Mouse (Mus musculus) adrenal gland, adult 18-20 months (tissue): ENCODE measurements around the gene Dnase2a. TPM values are rescaled to one million over a fixed set of nuclear protein-coding genes. Genes with fewer than 3 reads are reported as not detected.
A peak's percentile ranks its signal among the peaks of the same experiment; 100 is the strongest.
"Not testable (repeated sequence)": the region's sequence is repeated elsewhere in the genome, so short reads cannot be mapped to it uniquely, and the experiment has no call there.

ENCODE experiments used
- DNase-seq, 2 experiments: peaks; one replicate each; pipeline ENCODE4 v3.0.0; 2021 to 2022; ENCODE audit warnings: low spot score in 2 of 2
- total RNA-seq, 2 experiments: library from RNA; stranded (reverse); gene quantifications; 1 replicate in 1 of 2; 2 replicates in 1 of 2; pipeline ENCODE4 v1.2.3; 2021

Dnase2a gene
- total RNA-seq, 2 experiments from 2014 or later: 11.2 to 12.5 TPM

DNA sequence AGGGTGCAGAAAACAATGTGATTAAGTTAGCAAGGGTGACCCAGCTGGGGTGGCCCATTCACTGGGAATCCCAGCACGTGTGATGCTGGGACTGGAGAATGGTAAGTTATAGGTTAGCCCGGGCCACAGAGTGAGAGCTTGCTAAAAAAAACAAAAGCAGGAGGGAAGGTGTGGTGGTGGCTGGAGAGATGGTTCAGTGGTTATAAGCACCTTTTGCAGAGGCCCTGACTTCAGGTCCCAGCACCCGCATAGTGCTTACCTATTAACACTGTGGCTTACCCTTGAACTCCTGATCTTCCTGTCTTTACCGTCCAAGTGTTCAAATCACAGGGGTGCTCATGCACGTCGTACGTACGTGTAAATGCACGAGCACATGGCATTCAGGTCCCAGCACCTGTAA, 1.3 kb upstream of the Dnase2a start:
- no peak for DNase-seq

DNA sequence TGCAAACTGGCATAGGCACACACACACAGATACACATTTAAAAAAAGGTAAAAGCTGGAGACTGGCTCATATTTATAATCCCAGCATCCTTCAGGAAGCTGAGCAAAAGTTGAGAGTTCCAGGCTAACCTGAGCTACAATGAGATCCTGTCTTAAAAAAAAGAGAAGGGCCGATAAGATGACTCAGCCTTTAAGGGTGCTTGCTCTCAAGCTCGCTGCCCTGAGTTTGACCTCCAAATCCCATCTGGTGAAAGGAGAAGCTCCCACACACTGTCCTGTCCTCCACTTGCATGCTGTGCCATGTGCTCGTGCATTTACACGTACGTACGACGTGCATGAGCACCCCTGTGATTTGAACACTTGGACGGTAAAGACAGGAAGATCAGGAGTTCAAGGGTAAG, 867 bp upstream of the Dnase2a start:
- DNase-seq: no peak

DNA sequence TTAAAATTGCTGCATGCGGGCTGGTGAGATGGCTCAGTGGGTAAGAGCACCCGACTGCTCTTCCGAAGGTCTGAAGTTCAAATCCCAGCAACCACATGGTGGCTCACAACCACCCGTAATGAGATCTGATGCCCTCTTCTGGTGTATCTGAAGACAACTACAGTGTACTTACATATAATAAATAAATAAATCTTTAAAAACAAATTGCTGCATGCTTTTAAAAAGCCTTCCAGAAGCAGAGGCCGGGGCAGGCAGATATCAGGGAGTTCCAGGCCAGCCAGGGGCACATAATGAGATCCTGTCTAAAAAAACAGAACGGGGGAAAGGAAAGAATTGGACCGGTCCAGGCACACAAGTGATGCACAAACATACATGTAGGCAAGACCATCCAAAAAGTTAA, 381 bp upstream of the Dnase2a start:
- not testable (repeated sequence) for DNase-seq

DNA sequence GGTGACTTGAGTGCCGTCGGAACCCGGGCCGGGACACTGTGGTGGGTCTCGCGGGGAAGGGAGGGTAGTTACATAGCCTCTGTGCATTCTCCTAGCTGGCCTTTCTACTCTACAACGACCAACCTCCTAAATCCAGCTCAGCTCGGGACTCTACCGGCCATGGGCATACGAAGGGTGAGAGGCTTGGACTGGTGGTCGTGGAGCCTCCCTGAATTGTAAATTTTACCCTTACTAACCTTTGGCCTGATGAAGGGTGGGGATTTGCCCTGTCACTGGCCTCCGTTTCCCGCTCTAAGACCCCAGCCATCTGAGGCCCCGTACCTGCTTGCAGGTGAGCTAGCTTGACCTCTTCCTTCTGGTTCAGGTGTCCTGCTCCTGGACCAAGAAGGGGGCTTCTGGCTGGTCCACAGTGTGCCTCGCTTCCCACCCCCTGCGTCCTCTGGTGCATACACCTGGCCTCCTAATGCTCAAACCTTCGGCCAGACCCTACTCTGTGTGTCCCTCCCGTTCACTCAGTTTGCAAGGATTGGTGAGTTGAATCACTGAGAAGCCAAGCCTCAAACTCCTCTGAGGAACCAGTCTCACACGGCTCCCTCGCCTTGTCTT, 905 bp downstream of the Dnase2a start:
- DNase-seq: no peak

DNA sequence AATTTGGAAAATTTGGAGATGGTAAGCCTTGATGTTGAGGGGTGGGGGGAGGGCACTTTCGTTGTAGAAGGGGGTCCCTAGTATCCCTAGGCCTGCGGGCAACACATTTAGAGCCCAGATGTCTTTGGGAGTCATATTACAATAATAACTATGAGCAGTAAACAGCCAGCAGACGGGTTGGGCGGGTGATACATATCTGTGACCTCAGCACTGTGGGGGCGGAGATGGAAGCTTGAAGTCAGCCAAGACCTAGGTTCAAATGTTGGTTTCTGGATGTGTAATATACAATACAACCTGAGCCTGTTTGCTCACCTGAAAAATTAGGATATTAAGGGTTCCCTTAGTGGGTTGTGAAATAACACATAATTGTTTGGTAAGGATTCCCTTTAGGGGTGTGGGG, 1.6 kb downstream of the Dnase2a start:
- no peak for DNase-seq

DNA sequence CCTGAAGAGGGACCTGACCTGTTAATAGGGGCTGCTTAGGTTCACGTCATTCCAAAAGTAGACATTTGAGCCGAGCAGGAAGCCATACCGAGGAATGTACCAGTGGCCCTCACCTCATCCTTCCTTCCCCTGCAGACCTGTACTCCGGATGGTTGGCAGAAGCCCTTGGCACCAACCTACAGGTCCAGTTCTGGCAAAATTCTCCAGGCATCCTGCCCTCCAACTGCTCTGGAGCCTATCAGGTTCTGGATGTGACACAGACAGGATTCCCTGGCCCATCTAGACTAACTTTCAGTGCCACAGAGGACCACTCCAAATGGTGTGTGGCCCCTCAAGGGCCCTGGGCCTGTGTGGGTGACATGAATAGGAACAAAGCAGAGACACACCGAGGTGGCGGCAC, 2.2 kb downstream of the Dnase2a start:
- no peak for DNase-seq

DNA sequence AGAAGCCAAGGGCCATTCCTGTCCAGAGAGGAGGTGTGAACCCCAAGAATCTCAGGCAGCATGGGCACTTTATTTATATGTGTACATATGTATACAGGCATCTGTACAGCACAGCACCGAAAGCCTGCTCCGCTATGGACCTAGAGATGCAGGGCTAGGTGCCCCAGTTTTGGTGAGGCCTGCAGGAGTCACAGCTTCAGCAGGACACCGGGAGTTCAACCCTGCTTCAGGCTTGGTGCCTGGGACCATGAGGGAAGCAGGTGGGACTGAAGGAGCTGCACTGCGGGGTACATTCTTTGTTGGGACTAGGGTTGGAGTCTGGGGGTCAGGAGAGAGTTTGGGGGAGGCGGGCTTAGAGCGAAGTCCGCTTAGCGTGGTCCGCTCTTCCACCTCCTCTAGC, 3.5 kb downstream of the Dnase2a start:
- no peak for DNase-seq

DNA sequence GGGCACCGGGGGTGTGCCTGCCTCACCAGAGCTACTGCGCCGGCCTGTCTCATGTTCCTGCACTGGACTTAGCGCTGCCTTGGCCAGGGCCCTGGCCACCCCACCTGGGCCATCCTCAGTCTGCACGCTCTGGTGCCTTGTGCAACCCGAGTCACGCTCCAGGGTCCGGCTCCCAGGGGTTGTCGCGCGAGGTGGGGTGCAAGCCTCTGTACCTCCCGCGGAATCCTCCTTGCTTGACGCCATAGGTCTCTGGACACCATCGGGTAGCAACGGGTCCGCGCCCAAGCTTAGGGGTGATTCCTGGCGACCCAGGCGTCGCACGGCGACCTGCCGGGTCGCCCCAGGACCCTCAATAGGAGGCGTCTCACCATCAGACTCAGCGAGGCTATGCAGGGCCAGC, 4.0 kb downstream of the Dnase2a start:
- no peak for DNase-seq

DNA sequence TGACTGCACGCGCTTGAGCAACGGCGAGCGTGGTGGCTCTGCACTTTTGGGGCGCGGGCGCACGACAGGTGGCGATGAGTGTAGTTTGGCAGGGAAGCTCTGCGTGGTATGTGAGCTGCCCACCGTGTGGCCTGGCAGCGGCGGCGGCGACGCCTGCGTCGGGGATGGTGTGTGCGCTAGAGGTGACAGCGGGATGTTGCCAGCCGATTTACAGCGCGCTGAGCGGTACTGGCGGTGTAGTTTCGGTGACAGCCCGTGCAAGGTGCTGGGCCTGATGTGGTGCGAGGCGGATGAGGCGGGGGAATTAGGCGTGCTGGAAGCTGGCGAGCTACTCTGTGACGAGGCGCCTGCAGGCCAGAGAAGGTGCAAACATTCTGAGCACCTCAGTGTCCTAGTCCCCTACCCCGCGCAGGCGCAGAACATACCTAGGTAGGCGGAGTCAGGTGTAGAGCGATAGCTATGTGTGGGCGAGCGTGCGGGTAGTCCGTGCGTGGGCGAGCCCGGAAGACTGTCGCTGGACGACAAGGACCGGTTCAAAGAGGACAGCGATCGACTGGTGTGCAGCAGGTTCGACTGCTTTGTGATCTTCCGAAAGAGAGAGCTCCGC, 4.6 kb downstream of the Dnase2a start:
- peak; percentile 62 to 67 for DNase-seq

DNA sequence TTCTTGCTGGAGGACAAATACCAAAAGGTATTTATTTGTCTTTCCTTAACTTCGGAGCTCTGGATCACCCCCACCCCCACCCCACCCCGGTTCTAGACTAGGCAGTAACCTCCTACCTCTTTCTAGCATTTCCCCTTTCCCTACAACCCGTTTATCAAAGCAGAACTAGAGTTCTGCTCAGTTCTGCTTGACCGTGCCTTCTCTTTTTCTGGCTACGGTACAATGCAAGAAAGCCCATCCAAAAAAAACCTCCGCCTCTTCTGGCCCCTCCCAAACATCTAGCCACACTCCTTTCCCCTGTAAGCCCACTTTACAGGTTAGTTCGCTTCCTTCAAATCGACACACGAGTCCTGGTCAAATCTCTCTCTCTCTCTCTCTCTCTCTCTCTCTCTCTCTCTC, 5.1 kb downstream of the Dnase2a start:
- no peak for DNase-seq

DNA sequence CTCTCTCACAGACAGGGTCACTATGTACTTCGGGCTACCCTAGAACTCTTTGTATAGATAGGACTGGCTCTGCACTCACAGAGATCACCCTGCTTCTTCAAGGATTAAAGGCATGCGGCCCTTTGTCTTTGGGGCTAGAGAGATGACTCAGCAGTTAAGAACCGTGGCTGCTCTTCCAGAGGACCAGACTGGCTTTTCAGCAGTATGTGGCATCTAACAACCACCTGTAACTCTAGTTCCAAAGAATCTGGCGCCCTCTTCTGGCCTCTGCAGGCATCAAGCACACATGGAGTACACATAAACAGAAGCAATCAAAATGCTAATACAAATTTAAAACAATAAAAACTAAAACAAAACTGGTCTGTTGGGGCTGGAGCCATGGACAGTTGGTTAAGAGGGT, 5.6 kb downstream of the Dnase2a start:
- no peak for DNase-seq

DNA sequence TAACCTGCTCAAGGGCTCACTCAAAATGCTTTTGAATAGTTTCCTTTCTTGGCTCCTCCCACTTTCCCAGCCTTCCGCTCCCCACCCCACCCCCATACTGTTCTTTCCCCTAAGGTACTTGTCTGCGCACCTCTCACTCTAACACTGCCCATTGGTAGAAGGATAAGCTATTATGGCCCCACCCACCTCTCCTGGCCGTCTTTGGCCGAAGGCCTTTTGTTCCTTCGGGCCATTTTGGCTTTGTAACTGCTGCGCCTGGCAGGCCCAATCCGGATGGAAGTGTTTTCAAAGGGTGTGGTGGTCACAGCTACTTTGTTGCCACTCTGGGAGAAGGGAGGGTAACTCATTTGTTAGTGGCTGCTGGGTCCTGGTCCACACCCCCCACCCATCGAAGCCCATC, 6.9 kb downstream of the Dnase2a start:
- DNase-seq: no peak

DNA sequence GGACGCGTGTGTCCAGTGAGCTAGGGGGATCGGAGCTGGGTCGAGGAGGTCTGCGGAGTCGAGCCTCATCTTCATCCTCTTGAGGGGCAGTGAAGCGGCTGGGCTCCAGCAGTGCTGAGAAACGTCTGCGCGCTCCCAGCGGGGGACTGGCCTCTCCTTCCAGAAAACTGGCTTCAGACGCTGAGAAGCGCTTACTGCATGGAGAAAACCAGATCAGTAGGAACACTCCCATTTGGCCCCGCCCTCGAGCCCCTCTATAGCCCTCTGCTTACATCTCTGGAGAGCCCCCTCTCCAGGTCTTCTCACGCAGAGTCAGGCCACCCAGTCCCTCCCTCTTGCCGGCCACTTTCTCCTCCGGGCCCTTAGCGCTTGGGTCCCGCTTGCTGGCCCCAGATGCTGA, 9.4 kb downstream of the Dnase2a start:
- no peak for DNase-seq

DNA sequence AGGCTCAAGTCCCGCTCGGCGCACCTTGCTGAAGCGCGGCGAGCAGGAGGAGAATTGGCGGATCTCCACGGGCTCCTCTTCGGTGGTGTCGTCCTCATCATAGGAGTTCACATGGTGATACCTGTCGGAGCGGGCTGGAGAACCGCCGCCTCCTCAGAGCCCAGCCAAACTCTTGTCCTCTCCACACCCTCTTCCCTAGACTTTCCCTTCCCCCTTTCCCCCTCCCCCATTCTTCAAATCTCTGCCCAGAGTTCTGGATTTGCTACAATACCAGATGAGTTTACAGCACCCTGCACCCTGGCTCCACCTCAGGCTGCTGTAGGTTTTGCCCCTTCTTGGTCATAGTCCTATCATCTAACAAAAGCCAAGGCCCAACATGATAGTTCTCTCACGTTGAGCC, 10.3 kb downstream of the Dnase2a start:
- DNase-seq: no peak

DNA sequence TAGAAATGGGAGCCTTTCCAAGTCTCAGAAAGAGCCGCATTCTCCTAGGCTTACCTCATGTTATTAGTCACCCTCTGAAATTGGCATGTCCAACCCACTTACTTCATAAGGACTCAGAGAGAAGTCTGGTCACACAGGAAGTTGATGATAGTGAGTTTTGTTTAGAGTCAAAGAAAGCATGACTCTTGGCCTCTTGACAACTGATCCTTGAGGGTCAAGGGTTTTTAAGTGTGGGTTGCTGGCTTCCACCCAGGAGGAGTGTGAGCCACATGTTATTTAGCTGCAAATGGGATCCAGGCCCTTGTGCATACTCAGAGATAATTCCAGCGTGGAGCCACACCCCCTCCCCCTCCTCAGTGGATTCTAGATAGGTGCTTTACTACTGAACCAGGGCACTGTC, 13.2 kb downstream of the Dnase2a start:
- DNase-seq: no peak

DNA sequence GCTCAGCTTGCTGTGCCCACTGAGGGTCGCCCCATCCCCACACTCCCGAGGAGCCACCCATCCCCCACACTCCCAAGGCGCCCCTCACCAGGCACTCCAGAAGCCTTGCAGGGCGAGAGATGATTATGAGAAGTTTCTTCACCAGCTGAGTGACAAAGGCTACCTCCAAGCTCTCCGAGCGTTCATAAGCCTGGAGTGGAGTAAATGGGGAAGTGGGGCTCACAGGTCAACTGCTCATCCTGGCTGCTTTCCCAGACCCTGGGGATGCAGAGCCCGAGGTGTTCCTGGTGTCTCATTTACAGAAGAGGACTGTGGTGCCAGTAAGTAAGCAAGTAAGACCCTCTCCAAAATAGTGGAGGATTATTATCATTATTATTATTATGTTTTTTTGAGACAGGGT, 17.2 kb downstream of the Dnase2a start:
- DNase-seq: no peak

DNA sequence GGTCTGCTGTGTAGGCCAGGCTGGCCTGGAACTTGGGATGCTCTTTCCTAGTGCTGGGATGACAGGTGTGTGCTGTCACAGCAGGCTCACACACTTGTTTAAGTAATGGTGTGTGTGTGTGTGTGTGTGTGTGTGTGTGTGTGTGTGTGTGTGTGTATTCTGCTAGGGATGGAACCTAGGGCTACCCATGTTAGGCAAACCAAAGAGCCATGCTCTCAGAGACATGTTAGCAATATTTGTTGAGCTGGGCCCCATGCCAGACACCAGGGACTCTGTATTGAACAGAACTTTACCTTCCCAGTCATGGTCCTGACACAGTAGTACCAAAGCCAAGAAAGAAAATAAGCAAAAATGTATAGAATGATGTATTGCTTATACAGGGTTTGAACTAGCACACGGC, 19.2 kb downstream of the Dnase2a start:
- no peak for DNase-seq

DNA sequence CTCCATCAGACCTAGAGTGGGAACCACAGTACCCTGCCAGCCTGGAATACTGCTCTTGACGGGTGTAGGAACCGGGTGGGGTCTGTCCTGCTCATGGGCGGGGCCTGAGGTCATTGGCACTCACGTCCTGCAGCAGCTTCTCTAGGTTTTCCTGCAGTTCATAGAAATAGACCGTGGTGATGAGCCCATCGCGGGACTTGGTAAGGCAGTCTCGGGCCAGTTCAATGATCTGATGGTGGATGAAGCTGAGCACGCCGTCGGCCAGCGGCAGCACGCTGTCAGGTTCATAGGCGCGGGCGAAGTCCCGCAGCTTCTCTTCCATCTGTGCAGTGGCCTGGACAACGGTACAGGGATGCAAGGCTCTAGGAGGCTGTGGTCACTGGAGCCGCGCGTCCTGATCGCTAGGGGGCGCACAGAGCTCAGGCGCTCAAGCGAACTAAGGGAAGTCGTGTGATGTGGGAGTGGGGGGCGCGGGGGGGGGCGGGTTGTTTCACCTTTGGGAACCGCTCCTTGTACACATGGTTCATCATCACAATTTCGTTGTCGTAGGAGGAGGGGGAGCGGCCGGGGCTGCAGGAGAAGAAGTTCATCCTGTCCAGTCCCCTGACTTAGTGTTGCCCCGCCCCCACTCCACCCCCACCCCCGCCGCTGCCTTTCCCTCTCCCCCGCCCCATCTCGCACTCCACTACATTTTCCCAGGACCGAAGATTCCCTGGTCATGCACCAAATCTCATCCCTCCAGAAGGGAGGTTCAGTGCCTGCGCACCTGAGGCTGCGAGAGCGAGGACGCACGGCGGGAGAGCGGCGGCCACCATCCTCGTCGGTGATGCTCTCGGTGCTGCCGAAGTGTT, 20.3 kb downstream of the Dnase2a start:
- DNase-seq: peak; percentile 67 to 70

DNA sequence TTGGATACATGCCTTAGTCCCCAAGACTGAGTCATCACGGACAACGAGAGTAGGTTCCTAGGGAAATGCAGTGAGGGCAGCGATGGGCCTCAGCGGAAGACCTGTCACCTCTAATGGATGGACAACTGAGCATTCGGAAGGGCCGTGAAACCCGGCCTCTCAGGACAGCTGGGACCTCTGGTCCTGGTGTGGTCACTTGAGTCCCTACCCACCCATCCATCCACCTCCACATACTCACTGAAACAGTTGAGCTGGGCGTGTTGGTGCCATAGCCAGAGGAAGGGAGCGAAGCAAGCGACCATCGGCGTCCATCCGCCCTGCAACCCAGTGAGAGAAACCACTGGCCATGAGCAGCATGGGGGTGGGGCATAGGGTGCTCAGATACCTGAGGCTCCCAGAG, 22.2 kb downstream of the Dnase2a start:
- DNase-seq: no peak

DNA sequence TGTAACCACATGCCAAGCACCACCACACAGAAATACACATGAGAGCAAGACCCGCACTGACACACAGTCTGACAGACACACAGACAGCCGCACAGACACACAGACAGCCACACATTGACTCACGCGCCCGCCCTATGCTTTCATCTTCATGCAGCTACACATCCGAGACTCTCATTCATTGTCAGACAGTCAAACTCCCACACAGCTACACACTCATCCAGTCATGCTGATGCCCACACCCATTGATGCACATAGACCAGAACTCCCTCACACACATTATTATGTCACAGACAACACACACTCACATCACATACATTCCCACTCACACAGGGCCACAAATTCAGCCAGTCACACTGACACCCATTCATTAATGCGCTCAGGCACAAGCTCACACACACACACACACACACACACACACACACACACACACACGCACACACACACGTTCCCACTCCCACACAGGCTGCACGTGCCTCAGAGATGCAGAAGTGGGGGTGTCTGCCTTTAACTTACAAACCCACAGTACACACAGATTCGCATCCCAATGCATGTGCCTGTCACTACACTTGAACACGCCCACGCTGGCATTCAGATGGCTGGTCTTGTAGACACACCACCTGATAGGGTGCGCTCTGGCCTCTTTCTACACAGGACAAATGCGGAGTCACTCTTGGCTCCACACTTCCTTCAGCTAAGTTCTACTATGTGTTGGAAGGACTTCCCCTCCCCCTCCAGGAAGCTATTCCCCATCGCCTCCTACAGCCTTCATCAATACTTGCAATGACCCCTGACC, 25.6 kb downstream of the Dnase2a start:
- no peak for DNase-seq

DNA sequence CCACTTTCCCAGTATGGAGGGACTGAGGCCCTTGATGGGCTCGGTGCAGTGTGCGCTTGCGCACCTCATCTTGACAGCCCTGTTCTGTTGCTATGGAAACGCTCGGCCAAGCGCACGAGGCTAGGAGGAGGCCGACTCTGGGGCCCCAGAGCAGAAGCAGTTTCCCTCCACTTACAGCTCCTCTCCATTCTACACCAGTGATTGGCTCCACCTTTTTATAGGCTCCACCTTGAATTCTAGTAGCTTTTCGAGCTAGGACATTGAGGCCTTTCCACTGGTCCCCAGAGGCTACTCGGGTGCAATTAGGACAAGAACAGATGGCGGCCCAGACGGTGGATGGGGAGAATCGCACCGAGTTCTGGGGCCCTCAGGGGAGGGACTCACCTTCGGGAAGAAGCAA, 26.5 kb downstream of the Dnase2a start:
- DNase-seq: no peak

DNA sequence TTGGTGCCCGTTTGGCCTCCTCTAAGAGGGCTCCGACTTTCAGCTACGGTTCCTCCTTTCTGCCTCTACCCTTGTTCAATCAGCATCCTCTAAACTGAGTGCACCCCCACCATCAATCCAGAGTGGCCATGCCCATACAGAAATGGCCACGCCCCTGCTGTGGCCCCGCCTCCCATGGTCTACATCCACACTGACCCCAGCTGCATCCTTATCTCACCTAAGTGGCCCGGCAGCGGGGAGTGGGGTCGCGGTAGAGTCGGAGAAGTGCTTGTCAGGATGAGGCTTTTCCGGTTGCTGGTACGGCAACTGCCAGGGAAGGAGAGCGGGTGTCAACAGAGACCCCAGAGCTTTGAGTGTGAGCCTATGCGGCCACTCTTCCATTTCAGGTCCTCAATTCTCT, 27.1 kb downstream of the Dnase2a start:
- no peak for DNase-seq
